Mouse (Mus musculus) neural tube, embryonic 10.5 days (tissue): ENCODE data around the gene Rnf227.
A peak's percentile ranks its signal among the peaks of the same experiment; 100 is the strongest.
"Not testable (repeated sequence)": the region's sequence is repeated elsewhere in the genome, so short reads cannot be mapped to it uniquely, and the experiment has no call there.

ENCODE experiments used
- DNase-seq: peaks from one replicate; pipeline ENCODE4 v3.0.0-alpha.2; 2017; ENCODE audit warnings: low spot score; ENCODE audit errors: extremely low spot score

Gene Rnf227

DNA sequence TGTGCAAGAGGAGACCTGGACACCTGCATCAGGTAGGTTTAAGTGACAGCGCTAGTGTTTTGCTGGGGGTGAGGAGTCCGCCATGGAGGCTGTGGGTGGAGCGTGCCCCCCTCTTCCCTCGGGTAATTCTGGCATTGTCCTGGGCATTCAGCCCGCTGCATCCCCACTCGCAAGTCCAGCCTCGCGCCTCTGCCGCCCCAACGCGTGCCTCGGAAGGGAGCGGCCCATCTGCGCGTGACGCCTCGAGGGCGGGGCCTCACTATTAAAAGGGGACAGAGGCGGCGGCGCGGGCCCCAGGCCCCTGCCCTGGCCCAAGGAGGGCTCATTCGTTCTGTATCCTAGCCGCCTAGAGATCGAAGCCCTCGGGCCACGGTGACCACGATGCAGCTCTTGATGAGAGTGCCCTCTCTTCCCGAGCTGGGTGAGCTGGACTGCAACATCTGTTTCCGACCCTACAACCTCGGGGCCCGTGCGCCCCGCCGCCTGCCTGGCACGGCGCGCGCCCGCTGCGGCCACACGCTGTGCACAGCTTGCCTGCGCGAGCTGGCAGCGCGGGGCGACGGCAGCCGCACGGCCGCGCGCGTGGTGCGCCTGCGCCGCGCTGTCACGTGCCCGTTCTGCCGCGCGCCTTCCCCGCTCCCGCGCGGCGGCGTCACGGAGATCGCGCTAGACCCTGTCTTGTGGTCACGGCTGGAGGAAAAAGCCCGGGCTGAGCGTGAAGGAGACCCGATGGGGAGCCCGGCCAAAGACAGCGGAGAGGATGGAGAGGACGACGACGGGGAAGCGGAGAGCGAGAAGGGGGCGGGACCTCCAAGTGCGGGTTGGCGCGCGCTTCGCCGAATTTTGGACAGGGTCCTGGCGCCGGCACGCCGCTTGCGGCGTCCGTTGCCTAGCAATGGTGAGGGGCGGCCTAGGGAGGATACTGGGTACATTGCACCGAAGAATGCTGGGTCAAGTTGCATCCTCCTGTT lies at the start of gene Rnf227:
TSS of gene Rnf227 (plus strand) at position 301 of the 971 bp plus-strand sequence.
- DNase-seq, result peak; percentile 83

DNA sequence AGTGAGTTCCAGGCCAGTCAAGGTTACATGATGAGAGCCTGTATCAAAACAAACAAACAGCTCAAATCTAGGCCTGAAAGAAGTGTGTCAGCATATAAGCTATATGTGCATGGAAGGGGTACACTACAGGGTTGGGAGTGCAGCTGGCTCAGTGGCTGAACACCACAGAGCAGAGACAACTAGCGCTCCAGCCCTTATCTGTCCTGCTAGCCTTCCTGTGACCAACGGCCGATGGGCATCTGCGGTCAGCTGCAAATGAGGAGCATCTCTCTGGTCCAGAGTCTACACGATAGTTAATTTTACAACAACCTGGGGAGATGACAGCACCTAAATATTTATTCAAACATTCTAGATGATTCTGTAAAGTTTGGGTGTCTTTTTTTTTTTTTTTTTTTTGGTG lies 49.1 kb upstream of the Rnf227 start:
- DNase-seq, result no peak

DNA sequence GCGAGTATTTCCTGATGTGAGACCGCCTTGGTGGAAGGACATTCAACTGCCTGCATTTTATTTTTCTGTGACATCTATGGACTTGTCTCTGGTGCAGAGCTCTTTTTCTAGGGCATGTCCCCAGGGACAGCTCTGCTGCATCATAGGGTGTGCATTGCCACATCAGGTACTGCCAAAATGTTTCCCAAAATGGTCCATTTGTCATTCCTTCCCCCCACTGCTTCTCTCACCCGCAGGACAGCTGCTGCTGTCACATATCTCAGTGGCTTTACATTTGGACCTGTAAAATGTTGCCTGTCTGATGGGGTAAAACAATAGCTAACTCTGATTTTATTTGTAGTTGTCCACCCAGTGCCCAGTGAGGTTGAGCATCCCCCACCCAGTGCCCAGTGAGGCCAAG lies 45.0 kb upstream of the Rnf227 start:
- no peak for DNase-seq

GRCm38 (mm10) chr11:69297799-69298198 lies 42.5 kb upstream of the Rnf227 start:
- DNase-seq, result no peak

DNA sequence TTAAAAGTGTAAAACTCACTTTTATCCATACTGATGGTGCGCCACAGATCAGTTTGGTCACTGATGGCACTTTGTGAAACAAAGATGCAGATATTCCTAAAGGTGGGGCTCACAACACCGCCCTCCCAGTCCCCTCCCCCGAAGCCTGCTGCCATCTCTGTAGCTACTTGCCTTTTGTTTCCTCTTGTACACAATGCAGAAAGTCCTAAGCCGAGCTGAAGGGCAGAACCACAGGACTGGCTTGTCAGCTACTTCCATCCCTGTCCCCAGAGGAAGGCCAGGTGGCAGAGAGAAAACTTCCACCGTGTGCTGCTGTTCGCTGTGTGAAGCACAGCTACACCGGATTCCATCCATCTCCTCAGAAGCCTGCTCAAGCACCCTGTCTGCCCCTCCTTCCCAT lies 42.0 kb upstream of the Rnf227 start:
- no peak for DNase-seq

DNA sequence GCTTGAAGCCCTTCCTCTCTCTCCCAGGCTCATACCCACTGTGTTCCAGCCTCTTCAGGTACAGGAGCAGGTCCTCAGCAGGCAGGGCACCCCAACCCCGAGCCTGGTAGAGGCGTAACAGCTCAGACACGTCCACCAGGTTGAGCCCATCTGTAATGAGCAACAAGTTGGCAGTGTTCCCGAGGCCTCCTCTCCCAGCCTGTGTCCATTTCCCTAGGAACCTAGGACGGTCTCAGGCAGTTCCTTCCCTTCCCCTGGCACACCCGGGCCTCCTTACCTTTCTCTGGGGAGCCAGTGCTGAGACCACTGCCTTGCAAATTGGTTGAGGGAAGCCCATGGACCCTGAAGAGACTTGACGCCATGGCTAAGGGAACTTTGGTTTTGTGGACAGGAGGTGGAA lies 37.4 kb upstream of the Rnf227 start:
- no peak for DNase-seq

DNA sequence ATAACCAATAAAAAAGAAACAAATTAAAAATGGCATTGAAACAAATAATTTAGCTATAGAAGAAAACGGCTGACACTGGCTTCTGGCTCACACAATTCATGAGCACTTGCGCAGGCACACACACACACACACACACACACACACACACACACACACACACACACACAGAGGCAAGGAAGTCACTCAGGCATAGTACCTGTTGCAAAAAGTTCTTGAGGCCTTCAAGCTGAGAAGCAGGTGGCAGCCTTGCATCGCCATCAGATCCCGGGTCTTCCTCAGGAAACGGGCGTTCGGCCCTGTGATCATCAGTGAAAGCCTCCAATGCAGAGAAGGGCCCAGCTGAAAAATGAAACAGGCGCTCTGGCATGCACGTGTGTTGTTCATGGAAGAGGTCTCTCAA lies 35.0 kb upstream of the Rnf227 start:
- no peak for DNase-seq

GRCm38 (mm10) chr11:69306039-69306438 lies 34.2 kb upstream of the Rnf227 start:
- no peak for DNase-seq

- DNase-seq, result no peak
These were observed 29.0 kb upstream of the Rnf227 start for GRCm38 (mm10) chr11:69311266-69311665.

DNA sequence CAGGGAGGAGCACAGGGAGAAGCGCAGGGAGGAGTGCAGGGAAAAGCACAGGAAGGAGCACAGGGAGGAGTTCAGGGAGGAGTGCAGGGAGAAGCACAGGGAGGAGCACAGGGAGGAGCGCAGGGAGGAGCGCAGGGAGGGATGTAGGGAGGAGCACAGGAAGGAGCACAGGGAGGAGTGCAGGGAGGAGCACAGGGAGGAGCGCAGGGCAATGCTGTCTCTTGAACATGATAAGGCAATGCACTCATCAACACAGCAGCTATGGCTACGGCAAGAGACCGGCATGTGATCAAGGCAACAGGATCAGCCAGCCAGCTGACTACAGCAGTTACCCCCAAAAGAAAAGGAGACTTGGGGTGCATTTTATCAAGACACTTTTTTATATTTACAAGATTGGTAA lies 23.9 kb upstream of the Rnf227 start:
- DNase-seq, result no peak

- DNase-seq, result not testable (repeated sequence)
These were observed 22.3 kb upstream of the Rnf227 start for GRCm38 (mm10) chr11:69318000-69318399.

GRCm38 (mm10) chr11:69321580-69321979 lies 18.7 kb upstream of the Rnf227 start:
- no peak for DNase-seq

- DNase-seq, result no peak
These were observed 18.3 kb upstream of the Rnf227 start for GRCm38 (mm10) chr11:69322010-69322409.

DNA sequence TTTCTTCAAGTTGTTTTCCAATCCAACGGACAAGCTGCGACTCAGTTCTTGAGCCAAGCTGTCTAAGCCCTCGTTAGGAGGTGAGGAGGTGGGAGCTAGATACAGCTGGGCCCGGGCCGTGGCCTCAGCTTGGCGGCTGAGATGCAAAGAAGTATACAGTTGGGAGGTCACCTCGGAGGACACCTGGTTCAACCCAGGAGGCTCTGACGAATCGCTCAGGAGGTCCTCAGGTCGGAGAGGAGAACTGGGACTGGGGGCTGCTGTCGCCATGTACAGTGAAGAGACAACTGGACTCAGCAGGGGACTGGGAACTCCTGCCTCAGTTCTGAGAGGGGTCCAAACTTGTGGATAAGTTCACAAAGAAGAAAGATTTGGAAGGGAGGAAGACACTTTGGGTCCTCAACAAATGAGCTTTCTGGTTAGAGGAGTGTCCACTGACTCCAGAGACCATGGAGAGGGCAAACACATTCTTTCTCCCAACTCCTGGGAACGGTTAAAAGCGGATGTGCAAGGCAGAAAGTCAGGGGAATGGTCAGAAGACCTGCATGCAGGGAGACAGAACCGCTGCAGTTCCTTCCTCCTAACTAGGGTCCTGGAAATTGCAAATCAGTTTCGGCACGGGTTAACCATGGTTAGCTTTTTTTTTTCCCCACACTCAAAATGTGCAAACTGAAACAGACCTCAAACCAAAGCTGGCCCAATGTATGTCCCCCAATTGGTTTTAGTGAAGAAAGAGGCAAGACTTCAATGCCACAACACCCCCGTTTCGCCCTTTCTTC lies 17.4 kb upstream of the Rnf227 start:
- no peak for DNase-seq

DNA sequence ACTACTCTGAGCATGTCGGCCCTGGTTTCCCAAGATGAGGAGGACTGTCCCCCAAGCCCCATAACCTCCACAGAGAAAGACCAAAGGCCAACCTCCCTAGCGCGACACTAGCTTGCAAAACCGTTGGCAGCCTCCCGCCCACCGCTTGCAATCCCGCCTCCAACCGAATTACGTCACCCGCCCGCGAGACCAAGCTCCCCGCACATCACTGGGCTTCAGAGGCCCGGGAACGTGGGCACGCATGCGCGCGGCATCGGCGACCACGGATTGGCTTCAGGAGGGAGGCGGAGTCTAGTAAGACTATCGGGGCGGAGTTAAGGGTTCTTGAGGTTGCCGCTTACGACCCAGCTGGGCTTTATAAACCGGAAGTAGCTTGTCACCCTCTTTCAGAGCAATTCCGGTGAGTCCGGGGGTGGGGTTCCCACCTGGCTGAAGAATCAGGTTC lies 16.6 kb upstream of the Rnf227 start, which contains the start of the genes Cntrob and Trappc1:
TSS of gene Cntrob (minus strand) at position 109 of the 445 bp plus-strand sequence.
TSS of gene Trappc1 (plus strand) at position 314 of the 445 bp plus-strand sequence.
- peak; percentile 98 for DNase-seq

DNA sequence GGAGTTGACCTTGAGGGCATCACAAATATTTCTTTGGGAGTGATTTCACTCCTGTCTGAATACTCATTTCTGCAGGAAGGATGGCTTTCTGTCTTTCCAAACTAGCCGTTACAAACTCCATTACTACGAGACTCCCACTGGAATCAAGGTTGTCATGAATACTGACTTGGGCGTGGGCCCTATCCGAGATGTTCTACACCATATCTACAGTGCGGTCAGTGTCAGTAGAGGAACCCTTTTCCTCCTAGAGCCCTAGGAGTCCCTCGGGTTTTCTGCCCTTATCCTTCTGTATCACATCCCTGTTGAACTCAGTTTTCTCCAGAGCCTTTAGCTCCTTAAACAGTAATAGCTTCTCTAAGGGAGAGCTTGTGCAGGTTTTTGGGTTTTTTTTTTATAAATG lies 15.5 kb upstream of the Rnf227 start:
- DNase-seq, result no peak

GRCm38 (mm10) chr11:69325628-69326407 lies 14.4 kb upstream of the Rnf227 start, which contains the start of gene Kcnab3:
TSS of gene Kcnab3 (plus strand) at chr11:69326258.
- DNase-seq, result peak; percentile 76

DNA sequence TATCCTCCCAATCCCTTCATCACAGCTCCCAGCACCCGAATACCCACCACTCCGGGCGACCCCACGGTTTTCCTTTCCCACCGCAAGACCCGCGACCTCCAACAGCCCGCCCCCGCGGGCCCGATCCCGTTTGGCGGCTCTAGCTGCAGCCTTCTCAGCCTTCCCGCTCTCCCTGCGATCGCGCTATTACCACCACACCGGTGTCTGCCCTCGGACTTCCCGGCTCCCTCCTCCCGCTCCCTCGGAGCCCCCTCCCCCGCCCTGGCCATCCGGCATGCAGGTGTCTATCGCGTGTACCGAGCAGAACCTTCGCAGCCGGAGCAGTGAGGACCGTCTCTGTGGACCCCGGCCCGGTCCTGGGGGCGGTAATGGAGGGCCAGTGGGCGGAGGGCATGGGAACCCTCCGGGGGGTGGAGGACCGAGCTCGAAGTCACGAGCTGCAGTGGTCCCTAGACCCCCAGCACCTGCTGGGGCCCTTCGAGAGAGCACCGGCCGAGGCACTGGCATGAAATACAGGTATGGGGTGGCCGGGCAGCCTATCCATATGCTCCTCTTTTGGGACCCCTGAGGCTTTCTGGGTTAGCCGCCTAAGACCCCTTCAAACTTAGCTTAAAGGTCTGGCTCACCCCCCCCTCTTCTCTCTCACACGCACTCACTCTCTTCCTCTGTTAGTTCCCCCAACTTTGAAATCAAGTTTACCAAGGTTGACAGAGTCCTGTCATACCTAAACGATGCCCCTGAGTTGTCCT lies 13.7 kb upstream of the Rnf227 start:
- no peak for DNase-seq

GRCm38 (mm10) chr11:69327157-69327442 lies 13.2 kb upstream of the Rnf227 start:
- DNase-seq, result no peak

- no peak for DNase-seq
These were observed 12.6 kb upstream of the Rnf227 start for GRCm38 (mm10) chr11:69327648-69328047.

DNA sequence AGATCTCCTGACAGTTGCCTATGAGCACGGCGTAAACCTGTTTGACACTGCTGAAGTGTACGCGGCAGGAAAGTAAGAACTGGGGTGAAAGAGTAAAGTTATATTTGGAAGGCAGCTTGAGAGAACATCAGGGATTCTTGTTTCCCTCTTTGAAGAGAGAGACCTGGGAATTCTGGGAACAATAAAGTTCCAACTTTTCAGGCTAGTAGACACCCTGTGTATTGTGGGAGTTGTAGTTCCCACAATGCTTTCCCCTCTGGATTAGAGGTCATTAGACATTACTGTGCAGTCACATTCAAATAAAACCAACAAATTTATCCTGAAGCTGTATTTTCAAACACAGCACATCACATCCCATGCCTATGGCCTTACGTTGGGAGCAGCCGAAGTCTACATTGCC lies 11.7 kb upstream of the Rnf227 start:
- no peak for DNase-seq
